Comparison of ENCODE assay signal across 9 mouse cellular contexts in the genomic region with DNA sequence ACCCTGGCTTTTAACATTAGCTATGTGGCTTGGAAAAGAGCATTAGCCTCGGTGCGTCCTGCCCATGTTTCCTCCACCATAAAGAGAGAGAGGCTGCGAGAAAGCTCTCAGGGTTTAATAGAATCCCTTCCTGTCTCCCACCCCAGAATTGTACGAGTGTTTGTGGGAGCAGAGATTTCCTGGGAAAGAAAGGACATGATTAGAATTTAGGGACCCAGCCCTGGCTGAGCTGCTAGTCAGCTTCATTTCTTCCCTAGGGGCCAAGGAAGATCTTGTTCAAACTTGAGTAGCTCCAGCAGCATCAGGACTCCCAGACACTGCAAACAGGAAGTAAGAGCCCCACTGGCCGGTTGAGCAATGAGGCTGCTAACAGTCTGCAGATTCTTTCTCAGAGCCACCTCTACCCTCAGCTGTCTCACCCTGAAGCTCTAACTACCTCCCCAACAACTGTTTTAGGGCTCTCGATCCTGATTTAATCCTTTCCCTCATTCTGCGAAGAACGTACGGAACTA. TPM values are rescaled to one million over a fixed set of nuclear protein-coding genes. Genes with fewer than 3 reads are reported as not detected.
DNase-seq lines count a peak whose midpoint lies in the region; ATAC-seq and TF ChIP-seq lines count a peak whose summit lies in the region.
"Had no signal": no experiment of that assay in that cellular context is flagged by ENCODE, and none has a peak within 500 bp of the region (broad histone marks: within the 10 kb centered on the region; RNA-seq: fewer than 3 reads in every experiment).

No protein-coding gene starts in this region.

- no peak for TF ChIP-seq RAD21 in MEL (IDR thresholded peaks at IDR 0.05; ENCODE audit: low read depth, low read length)

- peaks cover 33% of the 10 kb centered on the region for H3K36me3 ChIP-seq in C2C12 (ENCODE audit: control insufficient read depth, insufficient read depth)
- H3K36me3 ChIP-seq in MEL (ENCODE audit: control insufficient read depth in 1 of 2, insufficient read depth in 2 of 2, low read length in 2 of 2), result peaks cover 0 to 1% of the 10 kb centered on the region in 2 experiments; a peak in 2 of 4 replicates
- no peaks in the 10 kb centered on the region for H3K36me3 ChIP-seq in hindbrain, embryonic 14.5 days (replicated peaks; ENCODE audit: control insufficient read depth, insufficient read depth)

- H3K79me2 ChIP-seq in C2C12 (ENCODE audit: control insufficient read depth, insufficient read depth) (peaks cover 2% of the 10 kb centered on the region), MEL (ENCODE audit: control insufficient read depth, insufficient read depth, low read length, poor library complexity) (no peaks in the 10 kb centered on the region)

- ATAC-seq in hindbrain, embryonic 14.5 days (ENCODE audit: low FRiP score), result no peak

- H3K4me2 ChIP-seq in hindbrain, embryonic 14.5 days (replicated peaks), result no peak overlapping the region

- TF ChIP-seq CTCF in C2C12 (IDR thresholded peaks at IDR 0.05; ENCODE audit: control insufficient read depth, insufficient read depth, insufficient read length), result no peak
- TF ChIP-seq CTCF in MEL (IDR thresholded peaks at IDR 0.05 in 2 of 3, conservative IDR thresholded peaks at IDR 0.05 in 1 of 3; ENCODE audit: control insufficient read depth in 1 of 3, insufficient read depth in 1 of 3, low read depth in 2 of 3, low read length in 3 of 3, poor library complexity in 1 of 3, severe bottlenecking in 1 of 3), result no peak

- no peak for TF ChIP-seq EP300 in MEL (IDR thresholded peaks at IDR 0.05; ENCODE audit: low read depth in 1 of 2, low read length in 2 of 2)

- no peak overlapping the region for H3ac ChIP-seq in C2C12 (ENCODE audit: control insufficient read depth, insufficient read length, low read depth)

- peak; percentile 65 for DNase-seq in MEL (ENCODE audit: low read depth, low spot score)
- peak; percentile 30 for DNase-seq in heart, postnatal 4 days
- peak; percentile 41 for DNase-seq in lung, postnatal 14 days
- DNase-seq in thymus, postnatal 36 days, result peak; percentile 34 to 38
- DNase-seq in hindbrain, embryonic 14.5 days (ENCODE audit: low spot score), result no peak
- DNase-seq in layer of hippocampus, adult 18-20 months (ENCODE audit: low spot score in 2 of 2), result no peak
- no peak for DNase-seq in embryo, embryonic 10.5 days (ENCODE audit: low spot score)

- no peak overlapping the region for H3K27ac ChIP-seq in MEL (ENCODE audit: control insufficient read depth, low read depth, low read length)
- no peak overlapping the region for H3K27ac ChIP-seq in hindbrain, embryonic 14.5 days

- peaks cover 0 to 11% of the 10 kb centered on the region in 2 experiments; a peak in 2 of 4 replicates for H3K4me1 ChIP-seq in MEL (ENCODE audit: control insufficient read depth in 1 of 2, insufficient read depth in 2 of 2, low read length in 2 of 2)
- no peaks in the 10 kb centered on the region for H3K4me1 ChIP-seq in hindbrain, embryonic 14.5 days (replicated peaks; ENCODE audit: control insufficient read depth, insufficient read depth, low read length)

- no peaks in the 10 kb centered on the region for H3K9me3 ChIP-seq in MEL (replicated peaks; ENCODE audit: insufficient read depth, low read length)
- no peaks in the 10 kb centered on the region for H3K9me3 ChIP-seq in hindbrain, embryonic 14.5 days (ENCODE audit: control insufficient read depth, low read length)

- no peak overlapping the region for H3K4me3 ChIP-seq in C2C12 (ENCODE audit: insufficient read depth, poor library complexity, severe bottlenecking)
- peak overlapping the region; percentile 48 to 49 for H3K4me3 ChIP-seq in MEL (ENCODE audit: control insufficient read depth in 1 of 2, insufficient read depth in 1 of 2, low read depth in 2 of 2, low read length in 2 of 2)
- H3K4me3 ChIP-seq in hindbrain, embryonic 14.5 days (replicated peaks; ENCODE audit: low read length), result no peak overlapping the region
- H3K4me3 ChIP-seq: erythroblast, embryonic 14.5 days had no signal

- H3K79me3 ChIP-seq in C2C12 (ENCODE audit: low read depth), result peaks cover 1% of the 10 kb centered on the region

- H3K9ac ChIP-seq in MEL (ENCODE audit: control insufficient read depth, low read depth, low read length, poor library complexity, severe bottlenecking), result peak overlapping the region; percentile 44
- H3K9ac ChIP-seq in hindbrain, embryonic 14.5 days, result no peak overlapping the region

- no peak for TF ChIP-seq POLR2A in MEL (IDR thresholded peaks at IDR 0.05; ENCODE audit: control insufficient read depth in 1 of 2, insufficient read depth in 1 of 2, low read depth in 1 of 2, low read length in 2 of 2, poor library complexity in 1 of 2)

- H3K27me3 ChIP-seq in C2C12 (ENCODE audit: control insufficient read depth, insufficient read depth, insufficient read length), result no peaks in the 10 kb centered on the region
- peaks cover 0 to 16% of the 10 kb centered on the region in 2 experiments; a peak in 2 of 4 replicates for H3K27me3 ChIP-seq in MEL (ENCODE audit: control insufficient read depth in 1 of 2, insufficient read depth in 2 of 2, low read length in 2 of 2)
- H3K27me3 ChIP-seq in hindbrain, embryonic 14.5 days (ENCODE audit: control insufficient read depth, insufficient read depth, low read length), result no peaks in the 10 kb centered on the region

- WGBS in hindbrain, embryonic 14.5 days, result 86% methylated on average over 9 of the region's 9 CpGs

TF ChIP-seq in C2C12, 6 proteins besides CTCF, POLR2A, EP300 and RAD21:
- TF ChIP-seq MYOG (IDR thresholded peaks at IDR 0.05; ENCODE audit: control insufficient read depth, extremely low read depth, insufficient read length), result no peak
- TF ChIP-seq FOSL1 (IDR thresholded peaks at IDR 0.05; ENCODE audit: insufficient read depth, low read length, poor library complexity, severe bottlenecking), result no peak
- TF ChIP-seq USF1 (IDR thresholded peaks at IDR 0.05; ENCODE audit: low read depth), result no peak
- no peak for TF ChIP-seq MAX (IDR thresholded peaks at IDR 0.05)
- peak; percentile 4 for TF ChIP-seq CEBPB (IDR thresholded peaks at IDR 0.05; ENCODE audit: low read depth)
- no peak for TF ChIP-seq MYOD1 (IDR thresholded peaks at IDR 0.05; ENCODE audit: control insufficient read depth, insufficient read length, low read depth)

TF ChIP-seq in MEL, 35 proteins besides CTCF, POLR2A, EP300 and RAD21:
- TF ChIP-seq TAL1 (IDR thresholded peaks at IDR 0.05; ENCODE audit: low read length), result no peak
- no peak for TF ChIP-seq MYC (IDR thresholded peaks at IDR 0.05; ENCODE audit: low read depth, low read length)
- TF ChIP-seq ELF1 (IDR thresholded peaks at IDR 0.05; ENCODE audit: low read depth, low read length), result peak; percentile 56
- no peak for TF ChIP-seq MAFK (IDR thresholded peaks at IDR 0.05; ENCODE audit: borderline replicate concordance, low read depth, low read length)

RNA-seq across cellular contexts. Expression of gene Plau, which starts 9.2 kb away (rescaled TPM):
- polyA plus RNA-seq in C2C12 (2012; fragmentation: generic; extraction: Trizol), result 106 TPM
- not detected in 2 replicates for total RNA-seq in MEL (2012; rRNA removed)
- under 1 TPM in 1 of 2 experiments, not detected in 1; 0.04 TPM for polyA plus RNA-seq in MEL (2012; ENCODE audit: insufficient read depth in 1 of 2, insufficient read length in 2 of 2, low read depth in 1 of 2, low replicate concordance in 2 of 2, missing spikeins in 1 of 2)
- 10 to 100 TPM; 11.1 to 11.9 TPM for total RNA-seq in heart, postnatal 4 days (2021)
- polyA plus RNA-seq in hindbrain, embryonic 14.5 days (2014; fragmentation: Nextera tagmentation; extraction: Ambion mirVana), result 0.27 and 0.34 TPM in 2 replicates
- 1 to 10 TPM; 3.3 to 4.5 TPM for total RNA-seq in layer of hippocampus, adult 18-20 months (2021)
- polyA plus RNA-seq: erythroblast, embryonic 14.5 days had no signal

RNA-seq across cellular contexts. Expression of gene Camk2g, which starts 51.7 kb away (rescaled TPM):
- polyA plus RNA-seq in C2C12 (2012; fragmentation: generic; extraction: Trizol) (74.2 TPM), MEL (2012; ENCODE audit: insufficient read depth in 1 of 2, insufficient read length in 2 of 2, low read depth in 1 of 2, low replicate concordance in 2 of 2, missing spikeins in 1 of 2) (10 to 100 TPM in 1 of 2 experiments, not detected in 1; 27.1 TPM)
- 14.1 and 15.6 TPM in 2 replicates for total RNA-seq in MEL (2012; rRNA removed)
- total RNA-seq in heart, postnatal 4 days (2021), result 10 to 100 TPM; 58.3 to 65.2 TPM
- 166 and 197 TPM in 2 replicates for polyA plus RNA-seq in hindbrain, embryonic 14.5 days (2014; fragmentation: Nextera tagmentation; extraction: Ambion mirVana)
- total RNA-seq in layer of hippocampus, adult 18-20 months (2021), result 100 to 1,000 TPM; 225 to 233 TPM

Comparison
In these comparisons a context has a peak if more than half of its experiments do, and no peak if none do; other contexts are left out.
1. H3K4me3 ChIP-seq: peak in MEL (2 of 2); none in C2C12 (single experiment) and hindbrain, embryonic 14.5 days (single experiment).
2. DNase-seq: peak in MEL (single experiment), heart, postnatal 4 days (single experiment), lung, postnatal 14 days (single experiment) and thymus, postnatal 36 days (2 of 2); none in hindbrain, embryonic 14.5 days (single experiment), layer of hippocampus, adult 18-20 months (0 of 2) and embryo, embryonic 10.5 days (single experiment).